Mouse (Mus musculus) ES-E14 (cell line): ENCODE results near the gene Nav2. TPM values are rescaled to one million over a fixed set of nuclear protein-coding genes. Genes with fewer than 3 reads are reported as not detected.

Experiments used
- DNase-seq: peaks from one replicate; pipeline ENCODE4 v3.0.0-alpha.2; 2013; ENCODE audit warnings: low read depth, low spot score
- H3K27ac ChIP-seq: 2 replicates; pipeline ENCODE4 v1.5.1; 2012; ENCODE audit warnings: low read depth, mild to moderate bottlenecking, low read length, moderate library complexity, mixed read lengths; ENCODE audit not compliant: poor library complexity, insufficient read depth, severe bottlenecking
- H3K36me3 ChIP-seq: 2 replicates; pipeline ENCODE4 v1.6.1; 2012; ENCODE audit warnings: mild to moderate bottlenecking, low read length, moderate library complexity, mixed read lengths; ENCODE audit not compliant: control insufficient read depth, poor library complexity, insufficient read depth, severe bottlenecking
- H3K4me1 ChIP-seq, 2 experiments: fragments of 150-350 bp in 1 of 2; sonication (generic) in 1 of 2; 2 replicates each; pipeline ENCODE4 v1.6.1; 2012; ENCODE audit warnings: low read length in 2 of 2, mild to moderate bottlenecking in 1 of 2, mixed read lengths in 1 of 2; ENCODE audit not compliant: control insufficient read depth in 2 of 2, insufficient read depth in 2 of 2, poor library complexity in 1 of 2
- H3K4me3 ChIP-seq, 2 experiments: fragments of 150-350 bp in 1 of 2; sonication (generic) in 1 of 2; 2 replicates each; pipeline ENCODE4 v1.5.1; 2012; ENCODE audit warnings: low read length in 2 of 2, low read depth in 1 of 2, mild to moderate bottlenecking in 1 of 2, mixed read lengths in 1 of 2; ENCODE audit not compliant: insufficient read depth in 1 of 2, poor library complexity in 1 of 2, severe bottlenecking in 1 of 2
- H3K9ac ChIP-seq: 2 replicates; pipeline ENCODE4 v1.6.1; 2012; ENCODE audit warnings: low read depth, mild to moderate bottlenecking, low read length, mixed read lengths; ENCODE audit not compliant: poor library complexity, insufficient read depth, severe bottlenecking
- H3K9me3 ChIP-seq: fragments of 150-350 bp; sonication (generic); 2 replicates; pipeline ENCODE4 v1.6.1; 2012; ENCODE audit warnings: low read depth, mild to moderate bottlenecking, low read length; ENCODE audit not compliant: control insufficient read depth, insufficient read depth
- CHD2 ChIP-seq: IDR thresholded peaks from 2 replicates; pipeline ENCODE4 v1.6.1; 2014; ENCODE audit warnings: mild to moderate bottlenecking, low read depth, low read length, inconsistent platforms
- HCFC1 ChIP-seq: IDR thresholded peaks from 2 replicates; pipeline ENCODE4 v1.6.1; 2012; ENCODE audit warnings: low read length, inconsistent platforms, borderline replicate concordance; ENCODE audit not compliant: insufficient read depth
- MAFK ChIP-seq: IDR thresholded peaks from 2 replicates; pipeline ENCODE4 v1.6.1; 2014; ENCODE audit warnings: mild to moderate bottlenecking, low read depth, low read length, inconsistent platforms; ENCODE audit not compliant: insufficient read depth
- ZC3H11A ChIP-seq: IDR thresholded peaks from 2 replicates; pipeline ENCODE4 v1.6.1; 2012; ENCODE audit warnings: low read depth, mild to moderate bottlenecking, inconsistent platforms, low read length, borderline replicate concordance
- ZNF384 ChIP-seq: IDR thresholded peaks from 2 replicates; pipeline ENCODE4 v1.6.1; 2012; ENCODE audit warnings: low read depth, low read length, inconsistent platforms
- in situ Hi-C, 2 experiments: fragments of 600-800 bp; cut with MboI; formaldehyde crosslinking; loops; one replicate each; pipeline ENCODE4 v1.15.1; 2025; ENCODE audit warnings: low sequenced_read_pairs in 2 of 2, inconsistent platforms in 1 of 2; ENCODE audit not compliant: unreplicated experiment in 2 of 2
- total RNA-seq: library from RNA; depleted of rRNA; stranded (reverse); fragments of 300-350 nt; gene quantifications from 2 replicates; pipeline ENCODE4 v1.2.3, GENCODE M21; 2012

The Nav2 gene
- total RNA-seq, 1 experiment: 18.2 TPM

DNA sequence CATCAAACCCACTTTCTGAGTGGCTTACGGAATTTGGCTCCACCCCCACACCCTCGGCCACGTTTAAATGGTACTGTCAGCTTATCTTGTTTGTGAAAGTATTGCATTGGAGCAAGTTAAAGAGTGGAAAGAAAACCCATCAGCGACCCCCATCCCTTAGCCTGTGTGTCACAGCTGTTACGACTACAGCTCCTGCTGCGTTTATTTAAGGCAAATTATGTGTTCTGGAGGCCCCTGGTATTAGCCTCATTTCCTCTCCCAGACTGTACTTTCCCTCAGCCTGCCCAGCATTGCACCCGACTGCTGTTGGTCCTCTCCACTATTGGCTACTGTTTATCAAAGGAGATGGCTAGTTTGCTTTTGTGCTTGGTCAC lies 569.4 kb downstream of the Nav2 start:
- no peak overlapping the region for H3K4me3 ChIP-seq
- DNase-seq: no peak
- H3K9ac ChIP-seq: no peak overlapping the region
- in situ Hi-C loops: no loop called here
- TF ChIP-seq CHD2: no peak
- no peak for TF ChIP-seq HCFC1
- no peak for TF ChIP-seq ZNF384
- TF ChIP-seq ZC3H11A: no peak
- TF ChIP-seq MAFK: no peak
- H3K4me1 ChIP-seq: no peaks in the 10 kb centered on the region
- no peaks in the 10 kb centered on the region for H3K9me3 ChIP-seq
- H3K27ac ChIP-seq: no peak overlapping the region
- no peaks in the 10 kb centered on the region for H3K36me3 ChIP-seq

GRCm38 (mm10) chr7:49478886-49479285 lies 570.4 kb downstream of the Nav2 start:
- peaks cover 0 to 3% of the 10 kb centered on the region in 2 experiments; a peak in 1 of 4 replicates for H3K4me1 ChIP-seq
- H3K4me3 ChIP-seq: no peak overlapping the region
- in situ Hi-C loops: no loop called here
- DNase-seq: no peak
- TF ChIP-seq CHD2 (no peak), ZNF384 (no peak), HCFC1 (no peak)
- no peaks in the 10 kb centered on the region for H3K36me3 ChIP-seq
- H3K9ac ChIP-seq: no peak overlapping the region
- H3K9me3 ChIP-seq: no peaks in the 10 kb centered on the region
- no peak overlapping the region for H3K27ac ChIP-seq

- H3K4me3 ChIP-seq: no peak overlapping the region
- H3K36me3 ChIP-seq: no peaks in the 10 kb centered on the region
- H3K9ac ChIP-seq: no peak overlapping the region
- H3K9me3 ChIP-seq: no peaks in the 10 kb centered on the region
- in situ Hi-C loops: no loop called here
- no peak for DNase-seq
- peaks cover 0 to 14% of the 10 kb centered on the region in 2 experiments; a peak in 2 of 4 replicates for H3K4me1 ChIP-seq
- TF ChIP-seq CHD2: no peak
- TF ChIP-seq HCFC1: no peak
- no peak for TF ChIP-seq MAFK
- TF ChIP-seq ZNF384: no peak
- no peak for TF ChIP-seq ZC3H11A
- H3K27ac ChIP-seq: no peak overlapping the region
Observed at GRCm38 (mm10) chr7:49480962-49481361, 572.4 kb downstream of the Nav2 start.

DNA sequence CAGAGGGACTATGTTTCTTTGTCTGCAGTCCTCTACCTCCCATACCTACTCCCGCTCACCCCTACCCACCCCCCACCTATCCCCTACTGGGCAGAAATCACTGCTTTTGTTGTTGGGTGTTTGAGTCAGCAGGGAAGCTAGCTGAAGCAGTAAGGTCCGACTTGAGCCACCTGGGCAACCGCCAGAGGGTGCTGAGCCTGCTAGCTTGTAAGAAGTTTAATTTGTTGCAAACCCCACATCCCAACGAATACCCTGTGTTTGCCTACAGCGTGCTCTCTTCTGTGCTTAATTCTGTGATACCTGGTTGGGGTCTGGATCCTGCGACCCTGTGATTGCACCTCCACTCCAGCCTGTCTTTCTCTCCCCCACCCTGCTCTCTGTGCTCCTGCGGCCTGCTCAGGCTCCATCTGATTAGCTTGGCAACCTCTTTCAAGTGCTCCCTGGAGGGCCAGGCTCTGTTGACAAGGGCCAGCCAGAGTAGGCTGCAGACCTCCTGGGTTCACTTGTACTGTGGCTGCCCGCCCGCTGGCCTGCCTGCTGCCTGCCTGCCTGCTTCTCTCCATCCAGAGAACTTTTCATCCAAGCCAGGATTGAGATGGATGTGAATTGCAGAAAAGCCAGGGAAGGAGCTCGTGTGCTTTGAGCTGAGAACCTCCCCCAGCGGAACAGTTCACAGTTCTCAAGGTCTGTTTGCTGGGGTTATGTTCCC lies 575.7 kb downstream of the Nav2 start:
- Histone ChIP-seq H3K36me3 (no peaks in the 10 kb centered on the region), H3K9ac (no peak overlapping the region), H3K9me3 (no peaks in the 10 kb centered on the region), H3K4me3 (no peak overlapping the region; a peak in 1 of 4 replicates), H3K4me1 (peaks cover 0 to 21% of the 10 kb centered on the region in 2 experiments; a peak in 2 of 4 replicates), H3K27ac (no peak overlapping the region; the same call in 1 of the 2 replicates)
- TF ChIP-seq ZNF384: no peak
- no peak for TF ChIP-seq CHD2
- no peak for TF ChIP-seq MAFK
- TF ChIP-seq HCFC1: no peak
- no peak for TF ChIP-seq ZC3H11A
- in situ Hi-C loops: no loop called here
- no peak for DNase-seq

- Histone ChIP-seq H3K36me3 (no peaks in the 10 kb centered on the region), H3K4me3 (no peak overlapping the region), H3K27ac (no peak overlapping the region), H3K9ac (no peak overlapping the region), H3K4me1 (peaks cover 0 to 21% of the 10 kb centered on the region in 2 experiments; a peak in 2 of 4 replicates), H3K9me3 (no peaks in the 10 kb centered on the region)
- in situ Hi-C loops: no loop called here
- DNase-seq: no peak
- TF ChIP-seq HCFC1: no peak
- TF ChIP-seq MAFK: no peak
- no peak for TF ChIP-seq CHD2
Observed at GRCm38 (mm10) chr7:49485292-49485847, 576.9 kb downstream of the Nav2 start.
